Mouse (Mus musculus) kidney, adult 9 months (tissue): ENCODE measurements around the gene Wdr34.
A peak's percentile ranks its signal among the peaks of the same experiment; 100 is the strongest.

ENCODE experiments used
- DNase-seq: peaks from one replicate; pipeline ENCODE4 v3.0.0; 2022

Gene Wdr34

DNA sequence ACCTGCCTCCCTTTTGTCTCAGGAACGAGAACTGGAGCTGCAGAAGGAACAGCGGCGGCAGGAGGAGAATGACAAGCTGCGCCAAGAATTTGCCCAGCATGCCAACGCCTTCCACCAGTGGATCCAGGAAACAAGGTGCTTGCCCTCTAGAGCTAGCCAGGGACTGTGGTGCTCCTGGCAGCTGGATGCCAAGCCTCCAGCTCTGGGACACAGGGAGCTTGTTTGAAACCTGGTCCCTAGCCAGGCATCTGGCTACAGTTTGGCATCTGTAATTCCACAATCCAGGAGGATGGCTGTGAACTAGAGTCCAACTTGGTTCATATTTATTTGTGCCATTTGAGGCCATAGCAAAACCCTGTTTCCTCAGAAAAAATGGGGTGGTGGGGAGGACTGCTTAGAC lies 21.7 kb downstream of the Wdr34 start:
- no peak for DNase-seq

DNA sequence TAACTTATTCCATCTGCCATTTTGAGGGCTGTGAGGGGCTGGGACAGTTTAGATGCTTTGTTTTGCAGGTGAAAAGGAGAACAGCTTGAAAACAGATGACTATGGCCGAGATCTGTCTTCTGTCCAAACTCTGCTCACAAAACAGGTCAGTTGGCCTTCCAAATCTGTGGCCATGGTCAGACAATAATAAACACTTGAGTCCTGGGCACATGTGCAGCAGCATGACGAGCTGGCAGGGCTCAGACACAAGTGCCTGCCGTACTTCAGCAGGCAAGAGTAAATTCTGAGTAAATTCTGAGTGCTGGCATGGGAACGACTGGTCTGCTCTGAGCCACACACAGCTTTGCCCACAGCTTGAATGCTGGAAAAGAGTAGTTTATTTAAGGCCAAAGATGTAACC lies 23.2 kb downstream of the Wdr34 start:
- DNase-seq: no peak

DNA sequence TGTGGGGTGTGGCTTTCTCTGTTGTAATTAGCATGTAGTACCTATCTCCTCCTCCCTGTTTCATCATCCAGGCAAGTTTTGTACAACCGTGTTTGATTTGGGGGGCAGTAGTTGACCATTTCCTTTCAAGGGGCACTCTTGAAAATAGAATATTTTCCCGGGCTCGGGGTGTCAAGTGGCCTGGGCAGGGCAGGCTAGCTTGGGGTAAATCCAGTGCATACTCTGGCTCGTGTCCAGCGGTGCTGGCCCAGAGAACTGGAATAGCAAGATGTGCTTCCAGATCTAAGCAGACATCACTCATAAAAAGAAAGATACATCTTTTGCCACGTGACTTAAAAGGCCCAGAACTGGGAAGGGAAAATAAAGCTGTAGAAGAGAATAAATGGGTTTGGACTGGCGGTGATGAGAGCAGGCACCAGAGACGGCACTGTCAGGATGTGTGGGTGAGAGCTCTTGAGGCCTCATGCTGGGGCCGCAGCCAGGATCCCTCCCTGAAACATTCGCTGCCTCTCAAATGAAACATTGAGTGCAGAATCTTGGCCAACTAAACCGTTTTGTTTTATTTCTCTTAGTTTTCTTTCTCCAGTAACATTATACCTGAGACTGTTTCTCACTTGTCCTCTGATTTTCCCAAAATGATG lies 34.2 kb downstream of the Wdr34 start:
- DNase-seq: no peak

DNA sequence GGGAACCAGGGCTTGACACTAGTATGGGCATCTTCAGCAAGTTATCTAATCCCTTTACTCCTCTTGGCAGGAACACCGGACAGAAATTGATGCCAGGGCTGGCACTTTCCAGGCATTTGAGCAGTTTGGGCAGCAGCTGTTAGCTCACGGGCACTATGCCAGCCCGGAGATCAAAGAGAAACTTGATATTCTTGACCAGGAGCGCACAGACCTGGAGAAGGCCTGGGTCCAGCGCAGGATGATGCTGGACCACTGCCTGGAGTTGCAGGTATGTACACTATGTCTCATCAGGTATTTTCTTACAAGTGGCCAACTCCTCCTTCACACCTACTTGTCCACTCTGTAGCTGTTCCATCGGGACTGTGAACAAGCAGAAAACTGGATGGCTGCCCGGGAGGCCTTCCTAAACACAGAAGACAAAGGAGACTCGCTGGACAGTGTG lies 37.8 kb downstream of the Wdr34 start:
- DNase-seq: no peak

DNA sequence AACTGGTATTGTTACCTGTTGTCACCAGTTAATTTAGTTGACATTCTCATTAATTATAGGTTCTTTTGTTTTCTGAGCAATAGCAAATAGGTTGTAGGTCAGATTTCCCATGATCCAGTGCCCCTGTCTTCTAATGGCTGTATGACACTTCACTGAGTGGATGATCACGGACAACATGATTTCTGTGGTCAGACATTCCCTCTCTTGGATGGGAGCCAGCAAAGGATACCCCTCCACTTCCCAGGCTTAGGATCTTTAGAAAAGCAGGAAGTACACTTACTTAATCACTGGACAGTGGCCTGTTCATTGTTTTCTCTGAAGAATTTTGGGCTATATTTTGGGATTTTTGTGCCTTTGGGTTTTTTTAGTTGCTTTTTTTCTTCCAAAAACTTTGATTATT lies 39.6 kb downstream of the Wdr34 start:
- DNase-seq: peak; percentile 50

DNA sequence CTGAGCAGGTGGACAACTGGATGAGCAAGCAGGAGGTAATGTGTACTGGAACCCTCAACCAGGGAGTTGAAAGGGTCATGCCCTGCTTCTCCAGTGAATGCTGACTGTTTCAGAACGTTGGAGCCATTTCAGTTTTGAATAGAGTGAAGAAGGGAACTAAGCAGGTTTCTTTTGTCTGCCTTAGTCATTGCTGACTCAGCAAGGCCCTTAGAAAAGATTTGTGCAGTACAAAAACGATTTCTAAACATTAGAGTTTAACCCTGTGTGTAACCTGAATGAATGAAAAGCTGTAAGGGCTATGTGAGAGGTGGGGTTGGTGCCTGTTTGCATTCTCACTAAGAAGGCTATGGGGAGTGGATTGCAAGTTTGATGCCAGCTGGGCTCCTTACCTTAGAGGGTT lies 56.7 kb downstream of the Wdr34 start:
- no peak for DNase-seq
